ENCODE assay signal across 8 mouse cellular contexts in the genomic region with DNA sequence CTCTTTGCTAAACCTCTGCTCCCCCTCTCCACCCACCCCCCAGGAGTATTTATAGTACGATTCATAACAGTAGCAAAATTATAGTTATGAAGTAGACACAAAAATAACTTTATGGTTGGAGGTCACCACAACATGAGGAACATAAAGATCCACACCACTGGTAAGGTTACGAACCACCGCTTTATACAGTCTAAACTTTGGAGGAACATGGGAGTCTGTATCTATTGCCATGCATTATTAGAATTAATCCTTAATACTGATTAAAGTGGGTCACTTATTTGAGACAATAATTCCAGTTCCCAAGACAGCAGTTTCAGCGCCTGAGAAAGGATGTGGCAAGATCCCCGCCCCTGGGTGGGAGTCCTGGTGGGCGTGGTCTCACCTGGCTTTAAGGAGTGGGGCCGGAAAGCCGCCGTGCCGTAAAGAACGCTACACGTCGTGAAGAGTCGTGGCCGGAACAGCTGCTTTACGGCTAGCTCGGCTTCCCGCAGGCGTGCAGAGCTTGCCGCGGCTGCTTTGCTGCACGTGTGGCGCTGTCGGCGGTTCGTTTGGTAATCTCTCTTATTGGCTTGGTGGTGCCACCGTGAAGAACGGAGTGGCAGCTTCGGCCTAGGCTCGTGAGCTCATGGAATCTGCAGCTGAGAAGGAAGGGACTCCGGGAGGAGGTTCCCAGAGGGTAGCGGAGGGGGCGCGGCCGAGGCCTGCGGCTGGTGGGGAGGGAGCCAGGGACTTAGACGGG. TPM values are rescaled to one million over a fixed set of nuclear protein-coding genes. Genes with fewer than 3 reads are reported as not detected.
DNase-seq lines count a peak whose midpoint lies in the region; ATAC-seq lines count a peak whose summit lies in the region.

A gene (plus strand): TSS at position 463 of the 739 bp plus-strand sequence.

- H3K9ac ChIP-seq in forebrain, embryonic 14.5 days (ENCODE audit: low read length): peak within 1 kb of the TSS; percentile 72
- peak within 1 kb of the TSS; percentile 67 for H3K9ac ChIP-seq in neural tube, embryonic 15.5 days (replicated peaks)

- no peaks in the 10 kb centered on the region for H3K9me3 ChIP-seq in forebrain, embryonic 14.5 days (replicated peaks; ENCODE audit: control insufficient read depth, low read length)
- H3K9me3 ChIP-seq in neural tube, embryonic 15.5 days (replicated peaks): no peaks in the 10 kb centered on the region

- H3K4me2 ChIP-seq in forebrain, embryonic 14.5 days (ENCODE audit: low read length): peak within 1 kb of the TSS; percentile 79
- H3K4me2 ChIP-seq in neural tube, embryonic 15.5 days: peak within 1 kb of the TSS; percentile 88

- WGBS in forebrain, embryonic 14.5 days: 6% methylated on average over 37 of the region's 37 CpGs
- 5% methylated on average over 37 of the region's 37 CpGs for WGBS in neural tube, embryonic 15.5 days

- peaks cover 9% of the 10 kb centered on the region for H3K4me1 ChIP-seq in forebrain, embryonic 14.5 days (ENCODE audit: control insufficient read depth, insufficient read depth, low read length)
- H3K4me1 ChIP-seq in neural tube, embryonic 15.5 days: peaks cover 19% of the 10 kb centered on the region

- peak; percentile 97 for DNase-seq in ES-CJ7 (ENCODE audit: low read depth, low spot score)
- DNase-seq in cerebellum, adult 11 months: peak; percentile 90
- DNase-seq in forebrain, embryonic 14.5 days (ENCODE audit: low spot score): peak; percentile 98
- peak; percentile 89 to 93 for DNase-seq in heart, postnatal 14 days
- peak; percentile 95 for DNase-seq in layer of hippocampus, adult 11-12 months (ENCODE audit: low spot score)
- peak; percentile 92 to 95 for DNase-seq in lung, adult 18-20 months
- peak; percentile 96 for DNase-seq in testis, postnatal 14 days (ENCODE audit: low spot score)

- H3K36me3 ChIP-seq in forebrain, embryonic 14.5 days (ENCODE audit: control insufficient read depth, insufficient read depth, low read length): peaks cover 16% of the 10 kb centered on the region
- H3K36me3 ChIP-seq in neural tube, embryonic 15.5 days: peaks cover 18% of the 10 kb centered on the region

- peak; percentile 92 for ATAC-seq in forebrain, embryonic 14.5 days
- ATAC-seq in neural tube, embryonic 15.5 days (ENCODE audit: low FRiP score): peak; percentile 93

- intact Hi-C loops in heart, postnatal 14 days (cut with DNase I): no loop called here

- H3K4me3 ChIP-seq in forebrain, embryonic 14.5 days (ENCODE audit: low read depth, low read length): peak within 1 kb of the TSS; percentile 72
- peak within 1 kb of the TSS; percentile 94 for H3K4me3 ChIP-seq in neural tube, embryonic 15.5 days (replicated peaks)

- H3K27me3 ChIP-seq in forebrain, embryonic 14.5 days (replicated peaks; ENCODE audit: control insufficient read depth, insufficient read depth, low read length): no peaks in the 10 kb centered on the region
- no peaks in the 10 kb centered on the region for H3K27me3 ChIP-seq in neural tube, embryonic 15.5 days (replicated peaks)

- peak within 1 kb of the TSS; percentile 21; the same call in 1 of the 2 replicates for H3K27ac ChIP-seq in forebrain, embryonic 14.5 days (ENCODE audit: low read depth, low read length)
- peak within 1 kb of the TSS; percentile 78 for H3K27ac ChIP-seq in neural tube, embryonic 15.5 days (replicated peaks)

RNA-seq across cellular contexts. Expression of the gene that starts here (rescaled TPM):
- 28.0 and 28.8 TPM in 2 replicates for polyA plus RNA-seq in forebrain, embryonic 14.5 days (2014; fragmentation: Nextera tagmentation; extraction: Ambion mirVana)
- total RNA-seq in heart, postnatal 14 days (2021): 1 to 10 TPM; 8.4 to 9.8 TPM
- polyA plus RNA-seq in neural tube, embryonic 15.5 days (2015; fragmentation: Nextera tagmentation; extraction: Ambion mirVana): 36.6 TPM in 2 replicates

Comparison
In these comparisons a context has a peak if more than half of its experiments do, and no peak if none do; other contexts are left out.
1. Peak in every context shown above with its lines: DNase-seq, ATAC-seq, H3K4me3 ChIP-seq and H3K27ac ChIP-seq.